Mouse (Mus musculus) midbrain, embryonic 16.5 days (tissue): ENCODE measurements around the gene Adgrl3. TPM values are rescaled to one million over a fixed set of nuclear protein-coding genes. Genes with fewer than 3 reads are reported as not detected.

Experiments used
- ATAC-seq: fragments of 200-750 bp; cut with Nextera tagmentation; 2 replicates; pipeline ENCODE4 v1.8.0; 2017; ENCODE audit warnings: moderate TSS enrichment
- H3K27ac ChIP-seq: fragments of 300-500 bp; sonication (generic); 2 replicates; pipeline ENCODE4 v1.5.1; 2014; ENCODE audit warnings: mild to moderate bottlenecking, low read length, mixed read lengths
- H3K27me3 ChIP-seq: fragments of 300-500 bp; sonication (generic); 2 replicates; pipeline ENCODE4 v1.6.1; 2014; ENCODE audit warnings: low read depth, low read length, mixed read lengths; ENCODE audit not compliant: control insufficient read depth, insufficient read depth
- H3K36me3 ChIP-seq: fragments of 300-500 bp; sonication (generic); 2 replicates; pipeline ENCODE4 v1.6.1; 2014; ENCODE audit warnings: mild to moderate bottlenecking, low read length, moderate library complexity, mixed read lengths; ENCODE audit not compliant: control insufficient read depth, insufficient read depth
- H3K4me1 ChIP-seq: fragments of 300-500 bp; sonication (generic); 2 replicates; pipeline ENCODE4 v1.6.1; 2014; ENCODE audit warnings: mild to moderate bottlenecking, low read length, mixed read lengths; ENCODE audit not compliant: control insufficient read depth, insufficient read depth
- H3K4me2 ChIP-seq: fragments of 300-500 bp; sonication (generic); 2 replicates; pipeline ENCODE4 v1.6.1; 2014; ENCODE audit warnings: mild to moderate bottlenecking, low read length, mixed read lengths
- H3K4me3 ChIP-seq: fragments of 300-500 bp; sonication (generic); 2 replicates; pipeline ENCODE4 v1.5.1; 2014; ENCODE audit warnings: low read depth, mild to moderate bottlenecking, low read length, moderate library complexity, mixed read lengths
- H3K9ac ChIP-seq: fragments of 300-500 bp; sonication (generic); 2 replicates; pipeline ENCODE4 v1.6.1; 2014; ENCODE audit warnings: low read depth, low read length, mixed read lengths
- H3K9me3 ChIP-seq: fragments of 300-500 bp; sonication (generic); replicated peaks from 2 replicates; pipeline ENCODE4 v1.6.1; 2014; ENCODE audit warnings: mild to moderate bottlenecking, low read length, mixed read lengths; ENCODE audit not compliant: control insufficient read depth, poor library complexity, severe bottlenecking
- WGBS: fragments of 180-500 bp; shearing (Covaris S2); extraction: QIAGEN DNeasy Blood & Tissue Kit; methylation state at CpG from one replicate; pipeline ENCODE4 v1.1.7; 2014; 5-methylcytosine and 5-hydroxymethylcytosine counted together
- polyA plus RNA-seq: library from polyadenylated mRNA; unstranded; fragments of >200 nt; fragmentation: Nextera tagmentation; extraction: Ambion mirVana; gene quantifications from 2 replicates; pipeline ENCODE4 v1.2.1, GENCODE M21; 2015

The Adgrl3 gene
- polyA plus RNA-seq, 1 experiment from 2014 or later: 68.4 TPM

GRCm38 (mm10) chr5:81248724-81249123 lies 228.8 kb downstream of the Adgrl3 start:
- Histone ChIP-seq H3K27ac (no peak overlapping the region), H3K9ac (no peak overlapping the region), H3K4me2 (no peak overlapping the region), H3K4me1 (no peaks in the 10 kb centered on the region), H3K4me3 (no peak overlapping the region), H3K36me3 (no peaks in the 10 kb centered on the region), H3K9me3 (no peaks in the 10 kb centered on the region), H3K27me3 (no peaks in the 10 kb centered on the region)
- WGBS: 77% methylated on average over 5 of the region's 5 CpGs
- ATAC-seq: no peak

DNA sequence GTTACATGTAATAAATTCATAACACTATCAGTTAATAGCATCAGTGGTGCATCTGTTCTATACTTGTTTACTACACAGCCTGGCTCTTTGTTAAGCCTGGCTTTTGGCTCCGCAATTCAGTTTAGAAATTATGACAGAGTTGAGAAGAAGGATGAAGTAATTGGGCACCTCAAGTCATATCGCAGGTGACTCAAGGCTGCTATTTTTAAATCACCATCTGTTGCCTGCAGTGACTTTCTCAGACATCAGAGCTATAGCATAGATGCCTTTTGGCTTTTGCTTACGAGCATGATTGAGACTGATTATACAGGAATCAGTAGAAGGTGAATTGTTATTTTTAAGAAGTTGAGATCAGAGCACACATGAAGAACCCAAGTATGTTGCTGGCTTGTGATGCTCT lies 236.2 kb downstream of the Adgrl3 start:
- Histone ChIP-seq H3K9ac (no peak overlapping the region), H3K36me3 (no peaks in the 10 kb centered on the region), H3K4me1 (no peaks in the 10 kb centered on the region), H3K9me3 (no peaks in the 10 kb centered on the region), H3K27ac (no peak overlapping the region), H3K4me2 (no peak overlapping the region), H3K27me3 (no peaks in the 10 kb centered on the region), H3K4me3 (no peak overlapping the region)
- 90% methylated on average over 3 of the region's 3 CpGs for WGBS
- ATAC-seq: no peak

DNA sequence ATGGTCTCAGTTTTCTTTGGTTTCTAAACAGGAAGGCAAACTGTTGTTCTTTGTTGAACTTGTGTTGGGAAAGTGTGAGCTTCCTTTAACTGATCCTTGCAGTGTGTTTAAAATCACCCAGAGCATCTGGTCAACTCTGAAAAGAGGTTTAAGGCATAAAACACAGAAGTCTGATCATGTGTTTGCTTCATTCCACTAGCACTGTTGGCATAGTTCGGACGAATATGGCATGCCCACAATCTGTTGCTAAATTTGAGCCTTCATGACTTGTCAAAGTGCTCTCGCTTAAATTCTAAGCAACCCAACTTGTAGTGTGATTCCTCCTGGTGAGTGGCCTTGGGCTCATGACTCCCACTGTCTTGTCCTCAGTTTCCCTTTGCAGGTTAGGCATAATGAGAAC lies 249.8 kb downstream of the Adgrl3 start:
- Histone ChIP-seq H3K4me1 (peaks cover 5% of the 10 kb centered on the region), H3K4me3 (no peak overlapping the region), H3K27ac (no peak overlapping the region), H3K4me2 (no peak overlapping the region), H3K9ac (no peak overlapping the region), H3K36me3 (no peaks in the 10 kb centered on the region), H3K27me3 (no peaks in the 10 kb centered on the region), H3K9me3 (no peaks in the 10 kb centered on the region)
- WGBS: 88% methylated on average over 3 of the region's 3 CpGs
- ATAC-seq: no peak

DNA sequence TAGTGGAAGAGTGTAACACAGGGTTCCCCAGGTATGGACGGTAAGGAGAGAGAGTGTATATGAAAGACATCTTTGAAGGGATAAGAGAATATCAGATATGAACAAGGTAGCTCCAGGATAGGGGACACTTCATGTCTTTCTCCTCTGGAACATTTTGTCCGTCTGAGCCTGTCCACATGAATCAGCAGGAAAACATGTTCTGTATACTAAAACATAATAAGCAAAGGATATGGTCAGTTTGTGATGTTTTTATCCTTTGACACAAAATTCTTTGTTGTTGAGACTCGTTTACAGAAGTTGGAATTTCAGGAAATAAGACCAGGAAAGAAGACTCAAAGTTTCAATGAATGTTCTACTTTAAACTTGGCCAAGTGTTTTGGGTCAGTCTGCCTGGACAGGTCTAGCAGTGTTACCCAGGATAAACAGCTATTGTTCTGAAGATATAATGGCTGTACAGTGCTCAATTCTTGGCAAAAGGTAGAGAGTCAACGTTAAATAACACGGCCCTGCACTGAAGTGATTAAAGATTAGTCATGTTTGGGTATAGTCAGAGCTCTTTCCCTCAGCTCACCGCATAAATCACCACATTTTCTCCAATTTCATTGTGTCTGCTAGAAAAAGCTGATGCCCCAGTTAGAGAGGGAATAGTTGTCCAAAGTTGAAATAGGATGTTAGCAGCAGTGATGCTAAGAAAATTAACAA lies 255.6 kb downstream of the Adgrl3 start:
- Histone ChIP-seq H3K27me3 (no peaks in the 10 kb centered on the region), H3K4me2 (no peak overlapping the region), H3K27ac (no peak overlapping the region), H3K4me3 (no peak overlapping the region), H3K9ac (no peak overlapping the region), H3K9me3 (no peaks in the 10 kb centered on the region), H3K36me3 (no peaks in the 10 kb centered on the region), H3K4me1 (peaks cover 5% of the 10 kb centered on the region)
- no peak for ATAC-seq
- 63% methylated on average over 6 of the region's 6 CpGs for WGBS

DNA sequence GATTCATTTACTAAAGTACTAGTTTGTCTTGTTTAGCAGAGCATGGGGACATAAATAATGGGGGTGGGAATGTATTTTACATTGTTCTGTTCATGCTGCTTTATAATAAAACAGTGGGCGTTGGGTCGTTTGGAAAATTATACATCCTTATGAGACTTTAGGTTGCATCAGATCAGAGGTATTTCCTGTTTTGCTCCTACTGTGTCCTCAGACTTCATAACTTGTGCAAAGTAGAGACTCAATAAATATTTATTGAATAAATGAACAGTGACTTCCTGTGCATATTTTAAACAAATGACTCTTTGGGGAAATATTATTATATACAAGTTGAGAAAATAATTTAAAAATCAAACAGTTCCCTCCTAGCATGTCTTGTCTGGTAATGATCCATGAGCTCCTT lies 259.3 kb downstream of the Adgrl3 start:
- H3K9ac ChIP-seq: no peak overlapping the region
- no peaks in the 10 kb centered on the region for H3K9me3 ChIP-seq
- no peaks in the 10 kb centered on the region for H3K27me3 ChIP-seq
- no peaks in the 10 kb centered on the region for H3K4me1 ChIP-seq
- 86% methylated on average over 2 of the region's 2 CpGs for WGBS
- H3K27ac ChIP-seq: no peak overlapping the region
- ATAC-seq: no peak
- no peak overlapping the region for H3K4me2 ChIP-seq
- no peak overlapping the region for H3K4me3 ChIP-seq
- no peaks in the 10 kb centered on the region for H3K36me3 ChIP-seq

DNA sequence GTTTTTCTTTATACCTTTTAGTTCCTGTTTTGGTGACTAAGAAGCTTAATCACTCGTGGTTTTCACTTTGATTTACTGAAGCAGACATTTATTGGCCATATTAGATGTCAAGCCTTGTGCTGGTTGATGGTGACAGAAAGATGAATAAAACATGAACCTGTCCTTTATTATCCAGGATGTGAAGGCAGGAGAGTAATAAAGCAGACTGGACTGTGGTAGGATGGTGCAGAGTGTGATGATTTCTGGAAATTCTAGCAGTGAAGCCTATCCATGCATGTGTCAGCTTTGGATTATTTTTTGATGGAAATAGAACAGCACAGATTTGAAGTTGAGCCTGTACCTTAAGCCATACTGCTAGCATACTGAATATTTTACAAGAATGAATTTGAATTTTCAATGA lies 265.7 kb downstream of the Adgrl3 start:
- Histone ChIP-seq H3K9me3 (no peaks in the 10 kb centered on the region), H3K4me2 (no peak overlapping the region), H3K4me1 (peaks cover 2% of the 10 kb centered on the region; the same call in 1 of the 2 replicates), H3K4me3 (no peak overlapping the region), H3K36me3 (no peaks in the 10 kb centered on the region), H3K27ac (no peak overlapping the region), H3K9ac (no peak overlapping the region), H3K27me3 (no peaks in the 10 kb centered on the region)
- ATAC-seq: 0 out of 2 replicates have a peak, but pooled peaks have one; percentile 48
- 15% methylated on average over 1 of the region's 1 CpGs for WGBS

GRCm38 (mm10) chr5:81301874-81302273 lies 281.9 kb downstream of the Adgrl3 start:
- no peaks in the 10 kb centered on the region for H3K4me1 ChIP-seq
- no peak overlapping the region for H3K4me3 ChIP-seq
- ATAC-seq: no peak
- H3K9me3 ChIP-seq: no peaks in the 10 kb centered on the region
- H3K27ac ChIP-seq: no peak overlapping the region
- H3K9ac ChIP-seq: no peak overlapping the region
- H3K27me3 ChIP-seq: no peaks in the 10 kb centered on the region
- no peak overlapping the region for H3K4me2 ChIP-seq
- no peaks in the 10 kb centered on the region for H3K36me3 ChIP-seq

DNA sequence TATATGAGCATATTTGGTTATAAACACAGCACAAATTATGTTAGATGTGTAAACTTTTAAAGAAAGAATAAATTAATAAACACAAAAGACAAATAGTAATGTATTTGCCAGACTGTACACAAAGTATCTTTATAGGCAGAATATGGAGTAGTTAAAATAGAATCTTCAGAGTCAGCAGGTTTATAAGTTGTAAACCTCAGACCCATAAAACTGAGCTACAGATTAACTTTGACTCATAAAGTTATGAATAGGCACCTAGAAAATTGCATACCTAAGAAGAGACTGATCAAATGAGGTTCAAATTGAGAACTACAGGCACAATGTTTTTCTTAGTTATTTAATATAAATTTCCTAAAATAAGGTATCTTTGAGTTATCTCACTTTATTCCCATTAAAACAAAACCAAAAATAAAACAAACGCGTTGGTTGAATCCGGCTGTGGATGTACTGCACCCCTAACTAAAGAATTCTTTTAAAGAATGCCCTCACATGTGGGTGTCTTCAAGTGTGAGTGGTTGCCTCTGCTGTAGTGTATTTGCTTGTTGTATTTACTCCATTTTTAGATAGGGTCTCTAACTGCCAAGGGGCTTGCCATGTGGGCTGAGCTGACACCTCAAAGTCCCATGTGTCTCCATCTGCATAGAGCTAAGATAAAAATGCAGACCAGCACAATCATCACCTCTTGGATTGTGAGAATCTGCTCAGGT lies 297.6 kb downstream of the Adgrl3 start:
- Histone ChIP-seq H3K9me3 (no peaks in the 10 kb centered on the region), H3K9ac (no peak overlapping the region), H3K36me3 (no peaks in the 10 kb centered on the region), H3K27me3 (no peaks in the 10 kb centered on the region), H3K27ac (no peak overlapping the region), H3K4me1 (no peaks in the 10 kb centered on the region), H3K4me2 (no peak overlapping the region), H3K4me3 (no peak overlapping the region)
- 96% methylated on average over 3 of the region's 3 CpGs for WGBS
- no peak for ATAC-seq

- Histone ChIP-seq H3K4me2 (no peak overlapping the region), H3K27ac (no peak overlapping the region), H3K9me3 (no peaks in the 10 kb centered on the region), H3K27me3 (no peaks in the 10 kb centered on the region), H3K36me3 (no peaks in the 10 kb centered on the region), H3K9ac (no peak overlapping the region), H3K4me3 (no peak overlapping the region), H3K4me1 (no peaks in the 10 kb centered on the region)
- WGBS: 48% methylated on average over 2 of the region's 2 CpGs
- no peak for ATAC-seq
Observed at GRCm38 (mm10) chr5:81321276-81321934, 301.5 kb downstream of the Adgrl3 start.
